Mouse (Mus musculus) kidney, postnatal 0 days (tissue): ENCODE data around the gene Fam196a. TPM values are rescaled to one million over a fixed set of nuclear protein-coding genes. Genes with fewer than 3 reads are reported as not detected.

Source experiments
- ATAC-seq: fragments of 200-750 bp; cut with Nextera tagmentation; replicated peaks from 2 replicates; pipeline ENCODE4 v1.8.0; 2017; ENCODE audit warnings: low read depth, moderate number of reproducible peaks, moderate TSS enrichment, moderate library complexity; ENCODE audit not compliant: low FRiP score
- DNase-seq: peaks from one replicate; pipeline ENCODE4 v3.0.0-alpha.2; 2016; ENCODE audit warnings: low spot score
- H3K27ac ChIP-seq: fragments of 300-500 bp; sonication (generic); 2 replicates; pipeline ENCODE4 v1.5.1; 2014; ENCODE audit warnings: mild to moderate bottlenecking
- H3K27me3 ChIP-seq: fragments of 300-500 bp; sonication (generic); 2 replicates; pipeline ENCODE4 v1.6.1; 2014; ENCODE audit warnings: low read length, mixed read lengths; ENCODE audit not compliant: insufficient read depth
- H3K36me3 ChIP-seq: fragments of 300-500 bp; sonication (generic); 2 replicates; pipeline ENCODE4 v1.6.1; 2014; ENCODE audit warnings: low read length, mixed read lengths; ENCODE audit not compliant: insufficient read depth
- H3K4me1 ChIP-seq: fragments of 300-500 bp; sonication (generic); replicated peaks from 2 replicates; pipeline ENCODE4 v1.6.1; 2014; ENCODE audit warnings: antibody characterized with exemption, low read length, mixed read lengths; ENCODE audit not compliant: insufficient read depth
- H3K4me2 ChIP-seq: fragments of 300-500 bp; sonication (generic); 2 replicates; pipeline ENCODE4 v1.6.1; 2014; ENCODE audit warnings: mild to moderate bottlenecking, low read length, moderate library complexity, mixed read lengths
- H3K4me3 ChIP-seq: fragments of 300-500 bp; sonication (generic); replicated peaks from 2 replicates; pipeline ENCODE4 v1.5.1; 2014; ENCODE audit warnings: low read depth, low read length
- H3K9ac ChIP-seq: fragments of 300-500 bp; sonication (generic); 2 replicates; pipeline ENCODE4 v1.6.1; 2014; ENCODE audit warnings: low read depth, low read length
- H3K9me3 ChIP-seq: fragments of 300-500 bp; sonication (generic); replicated peaks from 2 replicates; pipeline ENCODE4 v1.6.1; 2016; ENCODE audit warnings: low read length, inconsistent platforms, mixed read lengths
- CTCF ChIP-seq: IDR thresholded peaks from 2 replicates; pipeline ENCODE4 v1.5.1; 2016; ENCODE audit warnings: antibody characterized with exemption, low read depth, mild to moderate bottlenecking, moderate library complexity
- WGBS: fragments of 180-500 bp; shearing (Covaris S2); extraction: QIAGEN DNeasy Blood & Tissue Kit; methylation state at CpG from one replicate; pipeline ENCODE4 v1.1.7; 2014; 5-methylcytosine and 5-hydroxymethylcytosine counted together
- polyA plus RNA-seq: library from polyadenylated mRNA; unstranded; fragments of >200 nt; fragmentation: Nextera tagmentation; extraction: Ambion mirVana; gene quantifications from 2 replicates; pipeline ENCODE4 v1.2.1, GENCODE M21; 2015

Gene Fam196a
- polyA plus RNA-seq, 1 experiment from 2014 or later, result 0.92 TPM

DNA sequence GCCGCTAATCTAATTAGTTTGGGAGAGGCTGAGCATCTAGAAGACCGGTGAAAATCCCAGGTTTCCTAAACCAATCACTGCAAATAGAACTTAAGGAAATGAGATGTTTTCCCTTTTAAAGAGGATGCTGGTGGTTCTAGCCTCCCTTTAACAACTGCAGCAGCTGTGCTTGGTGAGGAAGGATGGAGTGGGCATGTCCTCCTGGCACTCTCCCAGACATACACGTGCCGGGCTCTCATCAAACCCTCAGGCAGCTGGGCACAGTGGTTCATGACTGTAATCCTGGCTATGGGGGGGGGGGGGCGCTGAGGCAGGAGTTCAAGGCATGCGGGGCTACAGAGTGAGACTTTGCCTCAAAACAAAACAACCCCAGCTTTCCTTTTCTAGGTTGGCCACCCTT is 4.8 kb upstream of the Fam196a start:
- H3K4me2 ChIP-seq, result no peak overlapping the region
- TF ChIP-seq CTCF, result no peak
- no peaks in the 10 kb centered on the region for H3K36me3 ChIP-seq
- H3K4me1 ChIP-seq, result peaks cover 19% of the 10 kb centered on the region; the same call in 1 of the 2 replicates
- DNase-seq (no peak), ATAC-seq (no peak)
- 70% methylated on average over 6 of the region's 6 CpGs for WGBS
- no peaks in the 10 kb centered on the region for H3K9me3 ChIP-seq
- no peaks in the 10 kb centered on the region for H3K27me3 ChIP-seq
- H3K4me3 ChIP-seq, result no peak overlapping the region
- no peak overlapping the region for H3K9ac ChIP-seq
- no peak overlapping the region for H3K27ac ChIP-seq

- H3K4me2 ChIP-seq, result no peak overlapping the region
- no peaks in the 10 kb centered on the region for H3K9me3 ChIP-seq
- TF ChIP-seq CTCF, result peak; percentile 17; the same call in 1 of the 2 replicates
- no peak overlapping the region for H3K4me3 ChIP-seq
- no peak overlapping the region for H3K9ac ChIP-seq
- ATAC-seq, result no peak
- H3K36me3 ChIP-seq, result no peaks in the 10 kb centered on the region
- H3K27me3 ChIP-seq, result no peaks in the 10 kb centered on the region
- H3K27ac ChIP-seq, result no peak overlapping the region
- DNase-seq, result no peak
- WGBS, result 95% methylated on average over 6 of the region's 6 CpGs
- H3K4me1 ChIP-seq, result peaks cover 26% of the 10 kb centered on the region; the same call in 1 of the 2 replicates
Measured at GRCm38 (mm10) chr7:134941891-134942290, 3.7 kb upstream of the Fam196a start.

GRCm38 (mm10) chr7:134937471-134937926 is 731 bp downstream of the Fam196a start:
- Histone ChIP-seq H3K36me3 (no peaks in the 10 kb centered on the region), H3K9me3 (no peaks in the 10 kb centered on the region), H3K4me3 (peak overlapping the region; percentile 50), H3K9ac (peak overlapping the region; percentile 50), H3K4me1 (peaks cover 18% of the 10 kb centered on the region; the same call in 1 of the 2 replicates), H3K27ac (no peak overlapping the region), H3K27me3 (no peaks in the 10 kb centered on the region), H3K4me2 (peak overlapping the region; percentile 93)
- ATAC-seq, result 0 out of 2 replicates have a peak, but pooled peaks have one; percentile 19
- WGBS, result 2% methylated on average over 37 of the region's 37 CpGs
- DNase-seq, result peak; percentile 5
- no peak for TF ChIP-seq CTCF

DNA sequence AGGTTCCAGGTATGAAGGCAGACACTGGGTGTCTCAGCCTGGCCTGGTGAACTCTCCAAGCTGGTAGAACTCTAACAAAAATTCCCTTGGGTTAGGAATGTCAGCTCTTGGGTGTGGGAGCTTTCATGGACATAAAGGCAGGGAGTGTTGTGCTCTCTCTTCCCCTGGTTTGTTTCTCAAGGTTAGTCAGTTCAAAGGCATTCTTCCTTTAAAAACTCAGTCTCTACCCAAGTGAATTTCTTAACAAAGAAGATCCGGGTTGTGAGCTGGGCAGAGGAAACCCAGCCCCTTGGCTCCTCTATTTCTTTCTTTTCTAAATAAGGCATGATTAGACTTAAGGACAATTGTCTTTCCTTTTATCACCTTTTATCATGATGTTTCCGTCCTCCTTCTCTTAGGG is 6.3 kb downstream of the Fam196a start:
- Histone ChIP-seq H3K27ac (no peak overlapping the region), H3K4me2 (no peak overlapping the region), H3K4me1 (no peaks in the 10 kb centered on the region), H3K9ac (no peak overlapping the region), H3K27me3 (no peaks in the 10 kb centered on the region), H3K9me3 (no peaks in the 10 kb centered on the region), H3K4me3 (no peak overlapping the region), H3K36me3 (no peaks in the 10 kb centered on the region)
- DNase-seq, result no peak
- TF ChIP-seq CTCF, result no peak
- ATAC-seq, result no peak
- WGBS, result 65% methylated on average over 2 of the region's 2 CpGs

DNA sequence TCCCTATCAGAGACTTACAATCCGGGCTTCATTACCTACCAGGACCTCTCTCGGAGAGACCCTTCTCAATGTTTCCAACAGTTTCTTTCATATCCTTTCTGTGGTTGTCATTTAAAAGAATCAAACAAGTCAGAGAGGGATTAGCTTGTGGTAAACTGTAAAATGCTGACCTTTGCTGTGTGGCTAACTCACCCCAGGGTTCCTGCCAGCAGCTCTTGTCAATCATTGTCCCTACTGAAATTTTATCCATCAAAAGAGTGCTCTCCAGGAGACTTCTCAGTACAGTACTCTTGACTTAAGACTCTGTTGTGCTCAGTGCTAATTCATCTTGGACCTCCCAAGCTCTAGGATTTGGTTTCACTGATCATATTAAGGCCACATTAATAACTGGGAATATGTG is 36.2 kb downstream of the Fam196a start:
- Histone ChIP-seq H3K36me3 (no peaks in the 10 kb centered on the region), H3K4me2 (no peak overlapping the region), H3K9me3 (no peaks in the 10 kb centered on the region), H3K9ac (no peak overlapping the region), H3K27me3 (no peaks in the 10 kb centered on the region), H3K27ac (no peak overlapping the region), H3K4me1 (no peaks in the 10 kb centered on the region), H3K4me3 (no peak overlapping the region)
- TF ChIP-seq CTCF, result no peak
- 87% methylated on average over 2 of the region's 2 CpGs for WGBS
- DNase-seq, result no peak
- ATAC-seq, result no peak

DNA sequence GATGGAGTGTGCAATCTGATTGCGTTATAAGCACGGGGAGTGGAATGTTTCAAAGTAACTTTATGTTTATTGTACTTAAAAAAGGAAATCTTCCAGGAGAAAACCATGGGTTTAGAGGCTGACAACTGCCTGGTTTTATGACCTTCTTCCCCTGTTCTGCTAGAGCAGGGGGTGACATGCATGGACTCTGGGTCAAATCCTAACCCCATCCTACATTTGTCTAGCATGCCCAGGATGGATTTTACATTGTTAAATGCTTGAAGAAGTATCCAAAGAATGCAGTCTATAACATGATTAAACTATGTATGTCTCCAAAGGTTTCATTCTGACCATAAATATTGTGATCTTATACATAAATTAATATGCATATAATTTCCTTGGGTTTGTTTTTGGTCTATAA is 38.8 kb downstream of the Fam196a start:
- Histone ChIP-seq H3K4me2 (no peak overlapping the region), H3K9ac (no peak overlapping the region), H3K36me3 (no peaks in the 10 kb centered on the region), H3K27me3 (no peaks in the 10 kb centered on the region), H3K9me3 (no peaks in the 10 kb centered on the region), H3K4me1 (no peaks in the 10 kb centered on the region), H3K4me3 (no peak overlapping the region), H3K27ac (no peak overlapping the region)
- no peak for ATAC-seq
- peak; percentile 85 for DNase-seq
- 53% methylated on average over 2 of the region's 2 CpGs for WGBS
- no peak for TF ChIP-seq CTCF

- ATAC-seq, result no peak
- Histone ChIP-seq H3K9me3 (no peaks in the 10 kb centered on the region), H3K27ac (no peak overlapping the region), H3K4me1 (no peaks in the 10 kb centered on the region), H3K4me2 (no peak overlapping the region), H3K27me3 (no peaks in the 10 kb centered on the region), H3K4me3 (no peak overlapping the region), H3K36me3 (no peaks in the 10 kb centered on the region), H3K9ac (no peak overlapping the region)
- TF ChIP-seq CTCF, result no peak
- WGBS, result 74% methylated on average over 2 of the region's 2 CpGs
- no peak for DNase-seq
Measured at GRCm38 (mm10) chr7:134894604-134895003, 43.6 kb downstream of the Fam196a start.
